26 mouse cellular contexts compared by ENCODE assay signal in genomic region chr10:117797106-117797505, GRCm38 (mm10). TPM values are rescaled to one million over a fixed set of nuclear protein-coding genes. Genes with fewer than 3 reads are reported as not detected.
DNase-seq lines count a peak whose midpoint lies in the region; TF ChIP-seq lines count a peak whose summit lies in the region.
"Had no signal": no experiment of that assay in that cellular context is flagged by ENCODE, and none has a peak within 500 bp of the region (broad histone marks: within the 10 kb centered on the region; RNA-seq: fewer than 3 reads in every experiment).

No protein-coding gene starts in this region.

- H3K27ac ChIP-seq in testis, adult 2 months (ENCODE audit: control insufficient read depth, insufficient read depth, low read depth, low read length), result no peak overlapping the region
- H3K27ac ChIP-seq in ES-E14 (ENCODE audit: insufficient read depth, low read depth, low read length, poor library complexity, severe bottlenecking), result no peak overlapping the region
- H3K27ac ChIP-seq: embryonic facial prominence, embryonic 10.5 days; embryonic facial prominence, embryonic 13.5 days; forebrain, embryonic 13.5 days; gastrocnemius, adult 2 months; heart, embryonic 13.5 days; hindbrain, embryonic 12.5 days; hindbrain, embryonic 15.5 days; intestine, embryonic 15.5 days had no signal

- in situ Hi-C loops in ES-E14 (cut with MboI; ENCODE audit: low sequenced_read_pairs in 2 of 2, unreplicated experiment in 2 of 2), result no loop called here

- H3K9ac ChIP-seq in ES-E14 (ENCODE audit: insufficient read depth, low read depth, low read length, poor library complexity, severe bottlenecking), result 0 out of 2 replicates have a peak overlapping the region, but pooled peaks have one; percentile 21
- H3K9ac ChIP-seq: embryonic facial prominence, embryonic 13.5 days; forebrain, embryonic 13.5 days; heart, embryonic 13.5 days; hindbrain, embryonic 12.5 days; hindbrain, embryonic 15.5 days; intestine, embryonic 15.5 days had no signal

- TF ChIP-seq CTCF in testis, adult 2 months (IDR thresholded peaks at IDR 0.05; ENCODE audit: control insufficient read depth, insufficient read depth, insufficient replicate concordance, low read depth, low read length), result no peak

- no peak for TF ChIP-seq POLR2A in testis, adult 2 months (IDR thresholded peaks at IDR 0.05; ENCODE audit: control insufficient read depth, low read depth, low read length)

- no peaks in the 10 kb centered on the region for H3K36me3 ChIP-seq in testis, adult 2 months (ENCODE audit: control insufficient read depth, insufficient read depth, low read length)
- H3K36me3 ChIP-seq in ES-E14 (ENCODE audit: control insufficient read depth, insufficient read depth, low read length, poor library complexity, severe bottlenecking), result no peaks in the 10 kb centered on the region
- H3K36me3 ChIP-seq: embryonic facial prominence, embryonic 10.5 days; embryonic facial prominence, embryonic 13.5 days; heart, embryonic 13.5 days; hindbrain, embryonic 12.5 days; hindbrain, embryonic 15.5 days; intestine, embryonic 15.5 days had no signal

- peaks cover 8% of the 10 kb centered on the region for H3K4me1 ChIP-seq in testis, adult 2 months (ENCODE audit: control insufficient read depth, insufficient read depth, low read length)
- H3K4me1 ChIP-seq in ES-E14 (ENCODE audit: control insufficient read depth in 2 of 2, insufficient read depth in 2 of 2, low read length in 2 of 2, poor library complexity in 1 of 2), result peaks cover 0 to 6% of the 10 kb centered on the region in 2 experiments; a peak in 1 of 4 replicates
- H3K4me1 ChIP-seq: hindbrain, embryonic 12.5 days had no signal

- H3K9me3 ChIP-seq in ES-E14 (ENCODE audit: control insufficient read depth, insufficient read depth, low read depth, low read length), result no peaks in the 10 kb centered on the region
- H3K9me3 ChIP-seq: embryonic facial prominence, embryonic 13.5 days; hindbrain, embryonic 12.5 days; hindbrain, embryonic 15.5 days; intestine, embryonic 15.5 days had no signal

- no peak for DNase-seq in testis, postnatal 14 days (ENCODE audit: low spot score)
- no peak for DNase-seq in ES-E14 (ENCODE audit: low read depth, low spot score)
- DNase-seq in induced T-regulatory cell, adult 2 months (ENCODE audit: low read depth), result peak; percentile 36
- DNase-seq in thymus, postnatal 0 days (ENCODE audit: low spot score), result no peak
- DNase-seq in kidney, postnatal 14 days, result no peak
- DNase-seq: adrenal gland, adult 2 months; adrenal gland, postnatal 14 days; cerebellum, adult 11 months; cerebellum, adult 8-10 months; cerebellum, postnatal 10 days; cerebellum, postnatal 36 days; embryo, embryonic 11 days; gastrocnemius, adult 2 months; gastrocnemius, postnatal 14 days; heart, adult 18-20 months; heart, postnatal 14 days; kidney, adult 11 months had no signal

- no peaks in the 10 kb centered on the region for H3K27me3 ChIP-seq in testis, adult 2 months (ENCODE audit: control insufficient read depth, insufficient read depth, low read length)
- H3K27me3 ChIP-seq: embryonic facial prominence, embryonic 13.5 days; forebrain, embryonic 13.5 days; heart, embryonic 13.5 days; hindbrain, embryonic 12.5 days; hindbrain, embryonic 15.5 days; intestine, embryonic 15.5 days had no signal

- peak overlapping the region; percentile 83 for H3K4me3 ChIP-seq in testis, adult 2 months (ENCODE audit: control insufficient read depth, low read depth, low read length)
- peak overlapping the region in 1 of 2 experiments; percentile 29; a peak in 1 of 4 replicates for H3K4me3 ChIP-seq in ES-E14 (ENCODE audit: insufficient read depth in 1 of 2, low read depth in 1 of 2, low read length in 2 of 2, poor library complexity in 1 of 2, severe bottlenecking in 1 of 2)
- H3K4me3 ChIP-seq: embryonic facial prominence, embryonic 10.5 days; embryonic facial prominence, embryonic 13.5 days; erythroblast, embryonic 14.5 days; forebrain, embryonic 13.5 days; gastrocnemius, adult 2 months; heart, embryonic 13.5 days; hindbrain, embryonic 12.5 days; hindbrain, embryonic 15.5 days; intestine, embryonic 15.5 days had no signal

TF ChIP-seq in ES-E14, 5 proteins besides CTCF, POLR2A, EP300 and RAD21:
- no peak for TF ChIP-seq ZC3H11A (IDR thresholded peaks at IDR 0.05; ENCODE audit: borderline replicate concordance, low read depth, low read length)
- TF ChIP-seq MAFK (IDR thresholded peaks at IDR 0.05; ENCODE audit: insufficient read depth, low read depth, low read length), result no peak
- no peak for TF ChIP-seq ZNF384 (IDR thresholded peaks at IDR 0.05; ENCODE audit: low read depth, low read length)
- TF ChIP-seq HCFC1 (IDR thresholded peaks at IDR 0.05; ENCODE audit: borderline replicate concordance, insufficient read depth, low read length), result no peak
- TF ChIP-seq CHD2 (IDR thresholded peaks at IDR 0.05; ENCODE audit: low read depth, low read length), result no peak

RNA-seq across cellular contexts. Expression of gene Nup107, which starts 4.6 kb away (rescaled TPM):
- 12.7 and 16.8 TPM in 2 replicates for polyA plus RNA-seq in testis, adult 2 months (2012; rRNA removed)
- 70.7 and 80.8 TPM in 2 replicates for total RNA-seq in ES-E14 (2012; rRNA removed)
- 73.7 and 81.7 TPM in 2 replicates for polyA plus RNA-seq in thymus, postnatal 0 days (2015; fragmentation: Nextera tagmentation; extraction: Ambion mirVana)

RNA-seq across cellular contexts. Expression of gene Rap1b, which starts 48.7 kb away (rescaled TPM):
- 9.6 and 13.8 TPM in 2 replicates for polyA plus RNA-seq in testis, adult 2 months (2012; rRNA removed)
- 26.1 and 49.6 TPM in 2 replicates for total RNA-seq in ES-E14 (2012; rRNA removed)
- polyA plus RNA-seq in thymus, postnatal 0 days (2015; fragmentation: Nextera tagmentation; extraction: Ambion mirVana), result 234 and 261 TPM in 2 replicates

RNA-seq across cellular contexts. Expression of gene Slc35e3, which starts 50.9 kb away (rescaled TPM):
- 2.3 and 2.7 TPM in 2 replicates for polyA plus RNA-seq in testis, adult 2 months (2012; rRNA removed)
- total RNA-seq in ES-E14 (2012; rRNA removed), result 16.3 and 22.8 TPM in 2 replicates
- 8.1 and 8.4 TPM in 2 replicates for polyA plus RNA-seq in thymus, postnatal 0 days (2015; fragmentation: Nextera tagmentation; extraction: Ambion mirVana)
- polyA plus RNA-seq: erythroblast, embryonic 14.5 days had no signal

Comparison
In these comparisons a context has a peak if more than half of its experiments do, and no peak if none do; other contexts are left out.
1. RNA of gene Rap1b, which starts 48.7 kb away (polyA plus RNA-seq): 234 to 261 TPM in thymus, postnatal 0 days; 9.6 to 13.8 TPM in testis, adult 2 months; every median in the first group is over 10 times any median in the second.